Mouse (Mus musculus): ENCODE measurements around the gene Angpt4.

DNA sequence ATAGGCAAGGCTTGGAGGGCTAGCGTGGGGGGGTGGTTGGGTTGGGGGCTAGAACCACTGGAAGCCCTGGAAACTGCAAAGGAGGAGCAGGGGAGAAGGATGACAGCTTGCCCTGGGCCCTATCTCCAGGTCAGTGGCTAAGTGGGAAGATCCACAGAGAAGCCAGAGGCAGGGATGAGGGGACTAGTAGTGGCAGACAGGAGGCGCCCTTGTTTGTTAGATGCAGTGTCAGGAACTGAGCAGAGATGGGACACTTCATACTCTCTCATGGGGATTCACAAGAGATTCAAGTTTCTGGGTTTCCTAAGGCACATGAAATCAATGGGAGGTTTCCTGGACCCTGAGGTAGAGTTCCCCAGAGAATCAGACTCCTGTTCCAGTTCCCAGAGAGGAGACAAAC is 30.3 kb downstream of the Angpt4 start:
- TF ChIP-seq CTCF (IDR thresholded peaks at IDR 0.05), result peak; percentile 89
- TF ChIP-seq POLR2A (IDR thresholded peaks at IDR 0.05; ENCODE audit: insufficient read depth, low read depth, low read length), result no peak

Measured in heart, adult 2 months (tissue).